Mouse (Mus musculus): ENCODE data around the gene Mtrex. TPM values are rescaled to one million over a fixed set of nuclear protein-coding genes. Genes with fewer than 3 reads are reported as not detected.

Gene Mtrex
- total RNA-seq, 2 experiments from 2014 or later = 29.5 to 33.1 TPM

- no peak for DNase-seq
Observed at GRCm38 (mm10) chr13:112867381-112867780, 59.8 kb downstream of the Mtrex start.

GRCm38 (mm10) chr13:112866782-112867181 lies 60.4 kb downstream of the Mtrex start:
- DNase-seq = no peak

DNA sequence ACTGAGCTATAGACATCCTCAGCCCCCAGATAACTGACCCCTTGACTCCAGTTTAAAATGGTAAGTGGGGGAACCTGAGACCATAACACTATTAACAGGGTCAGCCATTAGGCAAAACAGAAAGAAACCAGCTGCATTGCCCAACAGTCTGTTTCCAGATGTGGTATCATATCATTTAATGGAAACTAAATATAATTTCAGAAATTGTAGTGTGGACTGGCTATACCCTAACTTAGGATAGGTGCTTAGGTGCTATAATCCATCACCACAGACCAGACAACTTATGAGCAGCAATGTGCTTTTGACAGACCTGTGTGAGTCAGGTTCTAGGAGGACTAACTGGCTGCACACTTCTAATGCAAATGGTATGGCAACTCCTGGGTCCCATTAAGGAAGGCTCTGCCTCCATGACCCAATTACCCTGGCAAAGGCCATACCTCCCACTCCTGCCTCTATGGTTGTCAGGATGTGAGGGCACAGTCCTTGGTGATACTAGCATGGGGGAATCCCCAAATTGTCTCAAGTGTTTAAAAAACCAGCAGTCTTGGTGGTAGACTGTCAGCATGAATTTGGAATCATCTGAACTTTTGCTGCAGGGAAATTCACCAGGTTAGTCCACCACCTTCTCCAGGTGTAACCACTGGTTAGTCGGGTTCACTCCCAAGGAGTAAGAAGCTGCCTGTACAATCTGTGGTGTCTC lies 64.1 kb downstream of the Mtrex start:
- no peak for DNase-seq

- DNase-seq = no peak
Observed at GRCm38 (mm10) chr13:112862342-112862741, 64.9 kb downstream of the Mtrex start.

DNA sequence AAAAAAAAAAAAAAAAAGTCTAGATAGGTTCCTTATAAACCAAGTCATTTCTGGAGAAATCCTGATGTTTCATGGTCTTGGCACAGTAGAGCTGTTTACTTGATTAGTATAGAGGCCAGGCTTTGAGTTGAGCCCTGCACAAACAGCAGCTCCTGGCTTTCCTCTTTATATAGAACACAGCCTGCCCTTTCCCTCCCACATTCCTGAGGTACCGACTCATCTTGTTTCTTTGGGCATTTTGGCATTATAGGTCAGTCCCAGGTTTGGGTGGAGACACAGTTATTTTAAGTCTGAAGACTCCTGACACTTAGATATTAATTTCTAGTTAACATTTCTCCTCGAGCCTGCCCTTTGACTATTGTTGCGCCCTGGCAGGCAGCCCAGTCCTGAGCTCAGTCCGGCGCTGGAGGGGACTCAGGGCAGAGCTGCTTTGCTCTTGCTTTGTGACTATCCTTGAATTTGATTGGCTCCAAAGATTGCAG lies 65.3 kb downstream of the Mtrex start:
- peak; percentile 77 for DNase-seq

DNA sequence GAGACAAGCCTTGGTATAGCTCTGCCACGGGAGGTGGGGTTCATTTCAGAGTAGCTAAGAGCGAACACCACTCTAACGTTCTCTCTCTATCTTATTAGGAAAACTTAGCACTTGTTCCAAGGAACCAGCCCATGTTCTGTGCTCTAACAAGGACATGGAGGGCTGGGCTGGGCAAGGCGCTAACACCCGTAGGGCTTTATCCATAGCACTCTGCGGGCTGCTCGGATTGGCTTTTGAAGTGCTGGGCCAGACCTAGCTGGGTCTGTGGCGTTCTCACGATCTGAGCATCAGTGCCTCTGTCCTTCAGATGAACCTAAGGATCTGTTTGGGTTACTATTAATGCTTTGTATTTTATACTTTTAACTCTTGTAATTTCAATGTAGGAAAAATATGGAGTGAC lies 66.3 kb downstream of the Mtrex start:
- no peak for DNase-seq

DNA sequence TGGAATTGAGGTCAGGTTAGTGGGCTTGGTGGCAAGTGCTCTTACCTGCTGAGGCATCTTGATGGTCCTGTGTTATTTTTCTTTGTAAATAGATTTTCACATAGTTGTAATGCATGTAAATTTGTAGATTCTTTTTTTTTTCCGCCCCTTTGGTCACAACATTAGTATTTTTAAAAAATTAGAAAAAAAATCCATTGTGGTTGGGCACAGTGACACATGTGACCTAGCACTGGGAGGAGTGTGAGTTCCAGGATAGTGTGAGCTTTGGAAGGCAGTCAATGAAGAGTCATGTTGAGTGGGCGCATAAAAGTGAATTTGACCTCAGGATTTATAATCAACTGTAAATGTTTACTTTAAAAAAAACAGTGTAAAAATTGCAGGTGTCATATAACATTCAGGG lies 66.8 kb downstream of the Mtrex start:
- no peak for DNase-seq

DNA sequence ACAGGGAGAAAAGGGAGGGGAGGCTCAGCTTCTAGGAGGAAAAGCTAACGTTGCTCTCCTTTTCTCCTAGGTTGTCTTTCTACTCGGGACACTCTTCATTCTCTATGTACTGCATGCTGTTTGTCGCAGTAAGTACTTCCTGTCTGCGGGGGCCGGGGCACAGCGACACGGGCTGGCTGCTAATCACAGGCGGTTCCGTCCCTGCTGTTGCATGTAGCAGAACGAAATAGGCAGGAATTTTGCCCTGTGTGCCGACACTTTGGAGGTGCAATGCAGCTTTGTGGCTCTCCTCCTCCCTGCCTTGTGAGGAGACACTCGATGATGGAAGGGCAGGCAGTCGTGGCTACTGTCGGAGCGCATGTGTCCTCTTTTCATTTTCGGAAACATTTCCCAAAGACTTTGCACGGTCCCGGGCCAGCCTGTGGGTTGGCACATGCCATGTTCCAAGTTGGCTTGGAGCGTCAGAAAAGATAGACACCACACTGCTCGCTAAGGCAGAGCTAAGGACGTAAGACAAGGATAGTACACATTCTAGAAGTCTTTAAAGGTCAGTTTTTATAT lies 67.5 kb downstream of the Mtrex start:
- DNase-seq = no peak

GRCm38 (mm10) chr13:112857921-112858320 lies 69.3 kb downstream of the Mtrex start:
- no peak for DNase-seq

DNA sequence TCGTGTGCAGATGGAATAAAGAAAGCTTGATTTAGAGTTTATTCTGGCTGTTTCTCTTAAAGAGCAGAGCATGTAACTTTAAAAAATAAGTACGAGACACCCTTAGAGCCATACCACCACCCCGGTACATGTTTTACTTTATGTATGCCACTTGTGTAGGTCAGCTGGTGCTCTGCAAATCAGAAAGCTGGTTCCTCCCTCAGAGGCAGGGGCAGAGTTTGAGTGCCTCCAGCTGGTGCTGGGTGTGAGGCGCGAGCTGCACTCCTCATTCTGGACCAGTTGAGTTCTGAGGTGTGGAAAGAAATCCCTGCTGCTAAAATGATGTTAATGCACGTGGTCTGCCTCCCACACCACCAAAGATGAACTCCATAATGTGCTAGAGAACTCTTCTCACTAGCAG lies 72.8 kb downstream of the Mtrex start:
- DNase-seq = no peak

- no peak for DNase-seq
Observed at GRCm38 (mm10) chr13:112853710-112854316, 73.4 kb downstream of the Mtrex start.

GRCm38 (mm10) chr13:112845931-112846330 lies 81.3 kb downstream of the Mtrex start:
- no peak for DNase-seq

DNA sequence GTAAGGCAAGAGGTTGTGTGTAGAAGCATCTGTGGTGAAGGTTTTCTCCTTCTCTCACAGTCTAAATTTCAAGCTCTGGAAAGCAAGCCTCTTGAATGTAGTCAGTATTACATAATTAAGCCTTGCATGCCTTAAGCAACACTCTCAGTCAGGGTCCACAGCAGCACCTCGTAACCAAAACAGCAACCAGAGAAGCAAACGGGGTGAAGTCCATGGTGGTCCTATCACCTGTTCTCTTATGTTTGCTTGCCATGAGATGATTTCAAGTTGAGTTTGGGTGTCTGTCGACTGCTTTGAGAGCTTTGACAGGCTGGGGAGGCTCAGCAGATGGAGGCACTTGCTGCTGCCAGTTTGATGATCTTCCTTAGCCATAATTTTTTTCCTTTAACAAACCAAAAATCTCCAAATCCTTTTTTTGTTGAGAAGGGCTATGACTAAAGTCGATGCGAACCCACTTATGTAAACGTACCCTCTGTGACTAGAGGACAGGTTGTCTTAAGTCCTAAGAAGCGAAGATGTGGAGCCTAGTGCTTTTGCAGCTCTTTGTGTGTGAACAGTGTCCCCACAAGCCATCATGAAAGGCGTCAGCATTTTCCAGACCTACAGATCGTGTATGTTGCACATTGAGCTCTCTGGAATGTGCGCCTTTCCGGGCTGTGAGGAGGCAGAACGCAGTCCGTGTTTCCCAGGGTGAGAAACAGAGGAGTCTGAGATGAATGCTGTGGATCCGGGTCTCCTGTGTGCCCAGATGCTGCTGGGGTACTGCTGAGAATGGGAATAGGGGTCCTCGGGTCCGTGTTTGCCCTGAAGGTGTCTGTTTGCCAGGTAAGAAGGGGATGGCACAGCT lies 86.7 kb downstream of the Mtrex start:
- no peak for DNase-seq

- no peak for DNase-seq
Observed at GRCm38 (mm10) chr13:112838562-112839232, 88.5 kb downstream of the Mtrex start.

- no peak for DNase-seq
Observed at GRCm38 (mm10) chr13:112837621-112838155, 89.5 kb downstream of the Mtrex start.

- no peak for DNase-seq
Observed at GRCm38 (mm10) chr13:112836951-112837350, 90.2 kb downstream of the Mtrex start.

GRCm38 (mm10) chr13:112835113-112835512 lies 92.1 kb downstream of the Mtrex start:
- DNase-seq = peak; percentile 36

DNA sequence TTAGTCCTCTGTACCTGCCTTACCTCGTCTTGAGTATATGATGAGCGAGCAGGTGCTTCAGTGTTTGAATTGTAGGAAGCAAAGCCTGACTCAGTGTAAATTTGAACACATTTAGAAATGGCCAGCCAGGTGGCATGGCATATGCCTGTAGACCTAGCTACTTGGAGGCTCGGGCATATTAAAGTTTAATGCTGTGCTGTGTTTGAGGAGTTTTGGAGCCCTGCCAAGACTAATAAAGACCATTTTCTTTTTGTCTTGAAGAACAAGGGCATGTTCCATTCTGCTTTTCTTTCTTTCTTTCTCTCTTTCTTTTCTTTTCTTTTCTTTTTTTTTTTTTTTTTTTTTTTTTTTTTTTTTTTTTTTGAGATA lies 93.3 kb downstream of the Mtrex start:
- DNase-seq = no peak

GRCm38 (mm10) chr13:112833253-112833894 lies 93.8 kb downstream of the Mtrex start:
- DNase-seq = no peak

DNA sequence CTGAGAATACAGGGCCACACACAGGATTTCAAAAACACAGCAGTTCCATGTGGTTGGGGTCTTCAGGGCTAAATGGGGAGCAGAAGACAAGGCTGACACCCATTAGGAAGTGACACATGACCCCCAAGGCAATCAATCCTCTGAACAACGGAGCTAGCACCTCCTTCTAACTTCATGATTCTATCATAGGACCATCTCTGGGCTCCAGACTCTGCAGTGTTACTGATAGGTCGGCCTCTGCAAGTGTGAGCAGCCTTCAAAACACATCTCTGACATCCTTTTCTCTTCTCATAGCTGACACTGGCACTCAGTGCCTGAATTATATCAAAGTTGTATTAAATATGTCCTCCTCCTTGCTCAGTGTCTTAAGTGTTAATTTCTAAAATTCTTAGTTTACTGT lies 94.6 kb downstream of the Mtrex start:
- no peak for DNase-seq

DNA sequence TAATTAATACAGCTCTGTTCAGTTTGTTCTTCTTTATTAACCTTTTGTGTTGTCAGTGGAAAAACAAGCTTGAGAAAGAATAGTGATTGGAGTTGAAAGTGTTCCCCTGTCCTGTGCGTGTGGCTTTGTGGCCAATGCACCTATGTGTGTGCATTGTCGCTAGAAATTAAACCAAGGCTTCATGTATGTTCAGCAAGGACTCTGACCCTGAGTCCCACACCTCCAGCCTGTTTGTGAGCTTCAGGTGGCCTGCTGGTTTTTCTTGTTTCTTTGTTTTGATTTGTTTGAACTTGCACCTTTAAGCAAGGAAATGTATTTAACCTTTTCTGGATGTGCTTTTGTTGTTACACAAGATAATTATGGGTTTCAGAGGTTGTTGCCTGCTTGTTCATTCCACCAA lies 97.6 kb downstream of the Mtrex start:
- DNase-seq = no peak

- DNase-seq = no peak
Observed at GRCm38 (mm10) chr13:112825479-112825878, 101.7 kb downstream of the Mtrex start.
